Mouse (Mus musculus) cerebellum, adult 2 months (tissue): ENCODE results near the gene Muc16.

Source experiments
- CTCF ChIP-seq: fragments of 200-500 bp; IDR thresholded peaks from 2 replicates; pipeline ENCODE4 v1.5.1; 2011; ENCODE audit warnings: low read depth, mild to moderate bottlenecking, control low read depth, low read length, moderate library complexity, borderline replicate concordance; ENCODE audit not compliant: insufficient read depth
- POLR2A ChIP-seq: fragments of 200-500 bp; IDR thresholded peaks from 2 replicates; pipeline ENCODE4 v1.6.1; 2011; ENCODE audit warnings: low read length, control low read depth, borderline replicate concordance; ENCODE audit not compliant: insufficient read depth

GRCm38 (mm10) chr9:18467350-18467749 is 207.0 kb downstream of the Muc16 start:
- no peak for TF ChIP-seq CTCF
- no peak for TF ChIP-seq POLR2A
